Mouse (Mus musculus) 3134 (cell line): ENCODE measurements around the gene Methig1.
"Not testable (repeated sequence)": the region's sequence is repeated elsewhere in the genome, so short reads cannot be mapped to it uniquely, and the experiment has no call there.

Experiments used
- DNase-seq: peaks from one replicate; pipeline ENCODE4 v3.0.0-alpha.2; 2011; ENCODE audit warnings: low spot score; ENCODE audit not compliant: insufficient read length; ENCODE audit errors: extremely low read depth

Gene Methig1

GRCm38 (mm10) chr15:100352711-100353250 is at the start of gene Methig1, which contains the start of gene Mettl7a2:
Methig1 (plus strand) TSS chr15:100353149.
Mettl7a2 (plus strand) TSS chr15:100353200.
- DNase-seq: no peak

- no peak for DNase-seq
These were observed 49.4 kb upstream of the Methig1 start for GRCm38 (mm10) chr15:100303428-100304018.

- DNase-seq: peak; percentile 43
These were observed 48.6 kb upstream of the Methig1 start, which contains the start of gene Mettl7a1 for GRCm38 (mm10) chr15:100304019-100304991. Mettl7a1 (plus strand) TSS chr15:100304140.

- DNase-seq: no peak
These were observed 46.7 kb upstream of the Methig1 start for GRCm38 (mm10) chr15:100306201-100306600.

GRCm38 (mm10) chr15:100307438-100308096 is 45.4 kb upstream of the Methig1 start:
- DNase-seq: not testable (repeated sequence)

- no peak for DNase-seq
These were observed 40.6 kb upstream of the Methig1 start for GRCm38 (mm10) chr15:100312346-100312745.

GRCm38 (mm10) chr15:100314448-100315145 is 38.4 kb upstream of the Methig1 start:
- no peak for DNase-seq

GRCm38 (mm10) chr15:100318014-100318671 is 34.8 kb upstream of the Methig1 start:
- not testable (repeated sequence) for DNase-seq

- no peak for DNase-seq
These were observed 33.1 kb upstream of the Methig1 start for GRCm38 (mm10) chr15:100319884-100320283.

GRCm38 (mm10) chr15:100320295-100320905 is 32.5 kb upstream of the Methig1 start:
- no peak for DNase-seq

GRCm38 (mm10) chr15:100321134-100321533 is 31.8 kb upstream of the Methig1 start:
- DNase-seq: no peak

GRCm38 (mm10) chr15:100324021-100324591 is 28.8 kb upstream of the Methig1 start:
- no peak for DNase-seq

GRCm38 (mm10) chr15:100325235-100325634 is 27.7 kb upstream of the Methig1 start:
- DNase-seq: no peak

GRCm38 (mm10) chr15:100328089-100328488 is 24.9 kb upstream of the Methig1 start:
- DNase-seq: not testable (repeated sequence)

GRCm38 (mm10) chr15:100329336-100329735 is 23.6 kb upstream of the Methig1 start:
- DNase-seq: not testable (repeated sequence)

GRCm38 (mm10) chr15:100330739-100331138 is 22.2 kb upstream of the Methig1 start:
- DNase-seq: no peak

- DNase-seq: not testable (repeated sequence)
These were observed 20.6 kb upstream of the Methig1 start for GRCm38 (mm10) chr15:100332077-100332961.

- no peak for DNase-seq
These were observed 18.3 kb upstream of the Methig1 start, which contains the start of gene Mettl7a3 for GRCm38 (mm10) chr15:100334629-100335028. Mettl7a3 (plus strand) TSS chr15:100334929.
